Mouse (Mus musculus): ENCODE results near the gene Tbc1d14.

DNA sequence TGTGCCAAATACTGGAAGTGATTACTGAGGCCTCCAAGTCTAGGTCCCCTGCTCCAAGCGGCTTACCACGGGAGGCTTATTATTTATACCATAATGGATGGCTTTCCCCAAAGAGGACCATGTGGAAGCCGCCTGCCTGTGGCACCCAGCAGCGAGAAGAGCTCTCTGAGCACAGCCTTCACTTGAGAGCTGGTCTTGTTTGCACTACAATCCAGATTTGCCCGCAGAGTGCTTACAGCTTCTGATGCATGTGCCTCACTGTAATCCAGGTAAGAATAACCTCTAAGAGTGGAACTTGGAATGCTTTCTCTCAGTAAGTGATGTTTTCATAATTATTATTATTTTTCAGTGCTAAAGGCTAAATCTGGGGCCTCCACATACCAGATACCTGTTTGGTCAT is 34.0 kb downstream of the Tbc1d14 start:
- TF ChIP-seq CTCF (IDR thresholded peaks at IDR 0.05; ENCODE audit: low read depth, low read length), result no peak
- no peak for TF ChIP-seq POLR2A (IDR thresholded peaks at IDR 0.05; ENCODE audit: extremely low read depth, insufficient read depth, low read length)
